Mouse (Mus musculus) mouse trophoblast stem cell (cell line): ENCODE measurements around the gene N4bp2l1.
"Not testable (repeated sequence)": the region's sequence is repeated elsewhere in the genome, so short reads cannot be mapped to it uniquely, and the experiment has no call there.

Experiments
- in situ Hi-C, 2 experiments: fragments of 300-500 bp; cut with MseI, MboI; formaldehyde crosslinking; loops; 2 replicates in 1 of 2; 3 replicates in 1 of 2; pipeline ENCODE4 v1.15.1; 2025

N4bp2l1 gene

DNA sequence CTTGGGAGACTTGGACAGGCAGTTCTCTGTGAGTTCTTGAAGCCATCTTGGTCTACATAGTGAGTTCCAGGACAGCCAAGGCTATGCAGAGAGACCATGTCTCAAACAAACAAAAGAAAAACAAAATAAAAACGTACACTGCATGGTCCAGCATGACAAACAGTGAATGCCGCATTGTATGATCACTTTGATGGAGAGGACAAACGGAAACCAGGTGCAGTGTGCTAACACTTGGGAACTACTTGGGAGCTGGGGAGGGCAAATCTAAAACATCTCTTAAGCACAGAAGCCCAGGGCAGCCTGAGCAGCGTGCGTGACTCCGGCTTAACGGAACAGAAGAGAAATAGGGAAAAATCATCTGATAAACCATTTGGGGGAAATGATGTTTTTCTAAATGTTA, at the start of gene N4bp2l1:
Gene N4bp2l1, minus strand, starts transcription at position 101 of the 400 bp plus-strand sequence.
- in situ Hi-C loops = no loop called here

GRCm38 (mm10) chr5:150644926-150645325, 47.9 kb upstream of the N4bp2l1 start:
- in situ Hi-C loops = no loop called here

DNA sequence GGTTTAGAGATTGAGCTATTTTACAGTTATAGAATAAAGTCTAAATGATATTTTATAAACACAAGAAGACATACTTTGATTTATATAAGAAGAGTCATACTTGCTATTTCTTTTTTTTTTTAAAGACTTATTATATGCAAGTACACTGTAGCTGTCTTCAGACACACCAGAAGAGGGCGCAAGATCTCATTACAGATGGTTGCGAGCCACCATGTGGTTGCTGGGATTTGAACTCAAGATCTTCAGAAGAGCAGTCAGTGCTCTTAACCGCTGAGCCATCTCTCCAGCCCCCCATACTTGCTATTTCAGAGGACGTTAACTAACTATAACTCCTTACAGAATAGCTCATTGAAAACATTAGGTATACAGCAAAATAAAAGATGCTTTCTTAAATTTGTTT, 46.4 kb upstream of the N4bp2l1 start:
- in situ Hi-C loops = not testable (repeated sequence)

DNA sequence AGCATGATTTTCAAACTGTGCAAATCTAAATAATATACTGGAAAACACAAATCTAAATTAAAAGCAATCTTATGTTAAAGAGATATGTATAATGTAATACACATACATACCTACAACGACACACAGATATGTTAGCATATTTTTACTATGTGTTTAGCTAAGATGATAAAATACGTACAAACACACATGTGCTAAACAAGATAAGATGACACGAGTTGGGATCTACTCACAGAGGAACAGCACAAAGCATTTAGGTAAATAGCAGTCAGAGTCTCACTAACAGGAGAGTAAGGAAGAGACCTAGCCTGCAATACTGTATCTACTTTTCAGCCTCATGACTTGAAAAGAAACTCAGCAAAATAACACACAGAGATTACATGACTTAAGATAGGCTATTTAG, 44.5 kb upstream of the N4bp2l1 start:
- in situ Hi-C loops = no loop called here

DNA sequence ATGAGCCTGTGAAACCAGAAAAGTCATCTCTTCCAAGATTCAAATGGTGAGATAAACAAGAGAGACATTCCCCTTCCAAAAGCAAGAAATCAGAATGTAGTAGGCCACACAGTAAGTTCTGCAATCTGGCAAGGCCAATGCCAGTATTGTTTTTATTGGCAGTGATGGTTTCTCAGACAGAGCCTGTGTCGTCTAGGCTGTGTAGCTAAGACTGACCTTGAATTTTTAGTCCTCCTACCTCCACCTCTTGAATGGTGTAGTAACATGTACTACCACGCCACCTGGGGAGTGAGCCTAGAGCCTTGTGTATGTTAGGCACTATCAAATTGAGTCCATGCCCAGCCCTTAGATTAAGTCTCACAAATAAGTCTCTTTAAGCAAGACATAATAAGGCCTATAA, 32.7 kb upstream of the N4bp2l1 start:
- in situ Hi-C loops = no loop called here

DNA sequence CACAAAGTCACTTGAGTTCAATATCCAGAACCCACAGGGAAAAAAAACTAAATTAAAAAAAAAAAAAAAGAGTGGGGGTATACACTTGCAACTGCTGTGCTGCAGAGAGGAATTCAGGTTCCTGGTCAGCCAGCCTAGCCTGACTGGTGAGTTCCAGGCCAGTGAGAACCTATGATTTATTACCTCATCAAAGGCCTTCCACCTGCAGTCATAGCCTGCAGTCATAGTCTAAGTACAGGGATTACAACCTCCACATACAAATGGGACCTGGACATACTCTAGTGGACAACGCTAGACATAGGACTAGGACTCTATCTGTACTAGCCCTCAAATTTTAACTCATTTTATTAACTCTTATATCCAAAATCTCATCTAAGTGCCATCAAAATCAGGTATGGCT, 32.3 kb upstream of the N4bp2l1 start:
- in situ Hi-C loops = no loop called here

GRCm38 (mm10) chr5:150625528-150625927, 28.5 kb upstream of the N4bp2l1 start:
- in situ Hi-C loops = no loop called here

DNA sequence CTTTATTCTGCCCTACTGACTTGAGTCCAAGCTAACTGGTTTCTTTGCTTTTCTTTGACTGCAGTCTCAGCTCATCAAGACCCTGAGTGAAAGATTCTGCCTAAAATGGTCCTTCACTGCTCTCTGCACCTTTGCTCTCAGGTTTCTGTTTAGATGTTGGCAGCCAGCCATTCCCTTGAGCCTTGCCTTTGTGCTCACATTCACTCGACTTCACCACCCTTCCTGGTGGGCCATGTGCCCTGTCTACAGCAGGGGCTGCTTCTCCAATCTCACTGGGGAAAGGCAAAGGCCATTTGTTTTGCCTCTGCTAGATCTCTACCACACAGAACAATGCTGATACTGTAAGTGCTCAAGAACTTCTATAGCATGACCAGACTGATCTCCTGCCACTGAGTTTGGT, 25.8 kb upstream of the N4bp2l1 start:
- in situ Hi-C loops = no loop called here

DNA sequence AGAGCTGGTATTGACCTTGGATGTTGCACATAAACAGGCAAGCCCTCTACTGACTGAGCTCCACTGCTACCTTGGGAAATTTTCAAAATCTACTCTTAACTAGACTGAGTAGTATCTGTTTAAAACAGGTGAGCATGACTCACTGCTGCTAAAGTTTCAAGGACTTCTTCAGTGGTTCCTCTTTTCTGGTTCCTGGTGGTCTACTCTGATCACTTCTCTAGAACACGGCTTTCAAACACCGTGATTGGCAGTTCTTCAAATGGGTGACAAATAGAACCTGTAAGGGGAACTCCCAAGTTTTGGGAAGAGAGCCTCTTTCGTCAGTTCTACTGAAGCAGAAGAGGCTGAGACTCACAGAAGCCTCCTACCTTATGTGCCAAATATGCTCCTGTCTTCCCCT, 24.6 kb upstream of the N4bp2l1 start:
- in situ Hi-C loops = no loop called here

GRCm38 (mm10) chr5:150620588-150621135, 23.7 kb upstream of the N4bp2l1 start:
- in situ Hi-C loops = no loop called here

DNA sequence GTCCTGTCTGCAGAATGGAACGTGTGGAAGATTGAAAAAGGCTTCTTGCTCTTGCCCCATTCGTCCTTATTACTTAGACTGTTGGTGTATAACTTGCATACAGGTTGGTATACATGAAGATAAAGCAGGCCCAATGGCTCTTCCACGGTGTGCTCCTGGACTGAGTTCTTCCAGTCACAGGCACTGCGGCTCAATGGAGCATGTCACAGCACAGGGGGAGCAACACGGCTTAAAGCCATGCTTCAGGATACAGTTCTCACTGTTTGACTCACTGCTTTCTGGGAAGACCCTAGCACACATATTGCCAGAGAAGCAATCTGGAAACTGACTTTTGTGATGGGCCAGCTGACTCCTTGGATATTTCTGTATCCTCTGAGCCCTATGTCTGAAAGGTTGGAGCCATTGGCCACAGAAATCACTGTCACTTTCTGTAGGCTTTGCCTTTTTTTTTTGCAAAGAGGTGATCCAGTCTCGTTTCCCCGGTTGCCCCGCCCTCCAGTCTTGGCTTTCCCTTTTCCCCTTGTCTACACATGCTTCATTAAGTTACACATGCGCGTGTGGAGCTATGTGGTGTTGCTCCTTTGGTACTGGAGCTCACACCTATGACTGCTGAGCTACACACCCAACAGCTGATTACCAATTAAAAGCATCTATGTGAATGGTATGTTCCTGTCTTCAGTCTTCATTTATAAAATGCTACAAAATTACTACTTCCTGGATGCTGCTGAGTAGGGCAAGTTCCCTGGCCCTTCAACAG, 21.8 kb upstream of the N4bp2l1 start:
- in situ Hi-C loops = no loop called here

DNA sequence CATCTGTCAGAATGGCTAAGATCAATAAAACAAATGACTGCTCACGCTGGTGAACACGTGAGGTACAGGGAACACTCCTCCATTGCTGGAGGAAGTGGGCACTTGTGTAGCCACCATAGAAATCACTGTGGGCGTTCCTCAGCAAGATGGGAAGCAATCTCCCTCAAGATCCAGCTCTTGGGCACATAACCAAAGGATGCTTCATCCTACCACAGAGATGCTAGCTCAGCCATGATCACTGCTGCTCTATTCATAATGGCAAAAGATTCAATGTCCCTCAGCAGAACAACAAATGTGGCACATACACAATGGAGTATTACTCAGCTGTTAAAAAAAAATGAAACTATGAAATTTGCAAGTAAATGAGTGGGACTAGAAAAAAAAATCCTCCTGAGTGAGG, 19.7 kb upstream of the N4bp2l1 start:
- in situ Hi-C loops = no loop called here

GRCm38 (mm10) chr5:150616216-150616615, 19.2 kb upstream of the N4bp2l1 start:
- in situ Hi-C loops = no loop called here

- in situ Hi-C loops = no loop called here
These were observed 17.1 kb upstream of the N4bp2l1 start for GRCm38 (mm10) chr5:150614054-150614453.

DNA sequence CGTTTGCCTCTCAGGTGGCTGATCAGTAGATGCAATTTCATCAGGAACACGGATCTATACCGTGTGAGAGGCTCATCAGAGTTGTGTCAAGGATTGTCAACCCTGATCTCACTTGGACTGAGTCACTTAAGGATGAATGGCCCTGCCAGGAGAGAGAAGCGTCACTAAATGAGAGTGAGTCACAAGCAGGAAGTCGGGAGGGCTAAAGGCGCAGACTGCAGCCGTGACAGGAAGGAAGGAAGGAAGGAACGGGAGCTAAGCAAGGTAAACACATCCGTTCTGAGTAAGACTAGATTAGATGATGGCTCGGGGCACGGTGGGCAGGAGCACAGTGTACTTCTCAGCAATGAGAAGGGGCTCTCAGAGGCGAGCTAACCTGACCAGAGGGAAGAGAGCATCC, 14.7 kb upstream of the N4bp2l1 start:
- in situ Hi-C loops = no loop called here

DNA sequence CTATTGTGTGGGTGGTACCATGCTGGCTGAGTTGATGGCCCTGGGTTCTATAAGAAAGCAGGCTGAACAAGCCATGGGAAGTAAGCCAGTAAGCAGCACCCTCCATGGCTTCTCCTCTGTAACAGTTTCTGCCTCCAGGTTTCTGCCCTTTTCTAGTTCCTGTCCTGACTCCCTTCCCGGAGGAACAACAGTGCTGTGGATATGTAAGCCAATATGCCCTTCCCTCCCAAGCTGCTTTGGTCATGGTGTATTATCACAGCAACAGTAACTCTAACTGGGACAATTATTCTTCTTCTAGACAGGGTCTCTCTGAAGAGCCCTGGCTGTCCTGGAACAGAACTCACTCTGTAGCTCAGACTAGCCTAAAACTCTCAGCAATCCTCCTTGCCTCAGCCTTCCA, 14.1 kb upstream of the N4bp2l1 start:
- in situ Hi-C loops = no loop called here

DNA sequence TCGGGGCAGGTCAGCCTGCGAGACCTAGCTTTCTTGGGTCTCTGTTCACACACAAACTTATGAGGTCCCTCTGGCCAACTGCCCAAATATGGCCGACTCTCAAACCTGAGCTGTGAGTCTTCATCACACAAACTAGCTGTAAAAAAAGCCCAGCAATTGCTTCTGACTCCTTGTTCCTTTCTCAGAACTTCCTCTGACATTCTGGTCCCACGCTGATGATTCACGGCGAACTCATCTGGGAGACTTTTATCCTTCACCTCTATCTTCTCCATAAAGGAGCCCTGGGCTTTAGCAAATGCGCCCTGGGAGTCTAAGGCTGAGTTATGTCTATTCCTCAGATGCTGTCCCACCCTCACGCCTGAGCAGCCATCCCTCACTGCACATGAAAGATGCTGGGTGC, 10.6 kb upstream of the N4bp2l1 start:
- in situ Hi-C loops = no loop called here

DNA sequence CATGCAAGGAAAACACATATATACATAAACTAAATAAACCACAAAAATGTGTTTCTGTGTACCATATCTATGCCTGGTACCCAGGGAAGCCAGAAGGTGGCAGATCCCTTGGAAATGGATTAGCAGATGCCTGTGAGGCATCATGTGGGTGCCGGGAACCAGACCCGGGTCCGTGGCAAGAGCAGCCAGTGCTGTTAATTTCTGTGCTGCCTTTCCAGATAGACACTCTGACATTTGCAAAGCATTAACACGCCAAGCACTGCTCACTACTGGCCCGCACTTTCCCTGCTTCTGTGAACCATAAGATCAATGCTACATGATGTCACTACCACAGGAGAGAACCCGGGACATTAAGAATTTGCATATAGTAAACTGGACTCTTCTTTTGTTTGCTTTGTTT, 9.1 kb upstream of the N4bp2l1 start:
- in situ Hi-C loops = no loop called here

DNA sequence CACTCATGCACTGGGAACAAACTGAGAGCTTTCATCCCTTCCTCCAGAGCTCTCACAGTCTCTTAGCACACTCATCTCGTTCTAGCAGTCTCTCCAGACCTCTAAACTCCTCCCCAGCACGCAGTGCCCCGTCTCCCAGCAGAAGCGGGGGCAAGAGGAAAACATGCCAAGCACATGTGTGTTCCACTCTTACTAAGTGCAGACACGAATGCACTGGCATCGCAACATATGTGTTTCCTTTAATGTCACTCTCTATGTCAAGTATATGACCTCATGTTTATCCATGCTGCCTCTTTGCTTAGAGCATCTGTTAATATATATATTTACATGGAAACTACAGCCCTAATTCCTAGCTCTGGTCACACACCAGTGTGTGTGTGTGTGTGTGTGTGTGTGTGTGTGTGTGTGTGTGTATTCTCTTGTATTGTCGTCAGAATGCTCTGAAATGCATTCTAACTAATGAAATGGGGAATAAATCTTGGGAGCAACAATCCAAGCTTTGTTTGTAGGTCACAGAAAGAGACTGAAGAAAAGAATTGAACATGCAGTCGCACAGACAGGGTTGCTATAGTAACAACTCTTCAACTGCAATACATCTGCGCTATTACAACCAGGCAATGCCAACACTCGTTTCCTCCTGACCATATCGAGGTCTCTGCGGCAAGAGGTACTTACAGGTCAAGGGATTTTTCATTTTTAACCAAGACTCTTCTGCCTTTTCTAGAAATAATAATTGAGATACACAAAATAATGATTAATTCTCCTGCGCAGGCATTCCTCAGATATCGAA, 4.6 kb upstream of the N4bp2l1 start:
- in situ Hi-C loops = no loop called here

- in situ Hi-C loops = no loop called here
These were observed 3.8 kb upstream of the N4bp2l1 start for GRCm38 (mm10) chr5:150600554-150601440.

GRCm38 (mm10) chr5:150599301-150600294, 2.6 kb upstream of the N4bp2l1 start:
- in situ Hi-C loops = no loop called here
